Mouse (Mus musculus) neural tube, embryonic 11.5 days (tissue): ENCODE measurements around the gene Prpf8. TPM values are rescaled to one million over a fixed set of nuclear protein-coding genes. Genes with fewer than 3 reads are reported as not detected.

Experiments
- ATAC-seq: fragments of 200-750 bp; cut with Nextera tagmentation; 2 replicates; pipeline ENCODE4 v1.8.0; 2017; ENCODE audit warnings: moderate number of reproducible peaks, mild to moderate bottlenecking, moderate TSS enrichment, moderate library complexity; ENCODE audit not compliant: insufficient read depth, low FRiP score, low TSS enrichment
- DNase-seq: peaks from one replicate; pipeline ENCODE4 v3.0.0-alpha.2; 2015; ENCODE audit warnings: low spot score
- H3K27ac ChIP-seq: fragments of 300-500 bp; sonication (generic); 2 replicates; pipeline ENCODE4 v1.5.1; 2014; ENCODE audit warnings: low read depth, mild to moderate bottlenecking, low read length
- H3K27me3 ChIP-seq: fragments of 300-500 bp; sonication (generic); 2 replicates; pipeline ENCODE4 v1.6.1; 2014; ENCODE audit warnings: mild to moderate bottlenecking, low read length, mixed read lengths; ENCODE audit not compliant: control insufficient read depth, insufficient read depth
- H3K36me3 ChIP-seq: fragments of 300-500 bp; sonication (generic); 2 replicates; pipeline ENCODE4 v1.6.1; 2014; ENCODE audit warnings: mild to moderate bottlenecking, low read length, moderate library complexity, mixed read lengths; ENCODE audit not compliant: control insufficient read depth, insufficient read depth
- H3K4me1 ChIP-seq: fragments of 300-500 bp; sonication (generic); 2 replicates; pipeline ENCODE4 v1.6.1; 2014; ENCODE audit warnings: low read length, mixed read lengths; ENCODE audit not compliant: control insufficient read depth, insufficient read depth
- H3K4me2 ChIP-seq: fragments of 300-500 bp; sonication (generic); 2 replicates; pipeline ENCODE4 v1.6.1; 2014; ENCODE audit warnings: low read depth, mild to moderate bottlenecking, moderate library complexity
- H3K4me3 ChIP-seq: fragments of 300-500 bp; sonication (generic); 2 replicates; pipeline ENCODE4 v1.5.1; 2014; ENCODE audit warnings: low read depth, low read length
- H3K9ac ChIP-seq: fragments of 300-500 bp; sonication (generic); 2 replicates; pipeline ENCODE4 v1.6.1; 2014; ENCODE audit warnings: mild to moderate bottlenecking, low read length
- H3K9me3 ChIP-seq: fragments of 300-500 bp; sonication (generic); 2 replicates; pipeline ENCODE4 v1.6.1; 2016; ENCODE audit warnings: low read length; ENCODE audit not compliant: control insufficient read depth
- WGBS: fragments of 180-500 bp; shearing (Covaris S2); extraction: QIAGEN DNeasy Blood & Tissue Kit; methylation state at CpG from one replicate; pipeline ENCODE4 v1.1.7; 2014; 5-methylcytosine and 5-hydroxymethylcytosine counted together
- polyA plus RNA-seq: library from polyadenylated mRNA; unstranded; fragments of >200 nt; fragmentation: Nextera tagmentation; extraction: Ambion mirVana; gene quantifications from 2 replicates; pipeline ENCODE4 v1.2.1, GENCODE M21; 2014

The Prpf8 gene
- polyA plus RNA-seq, 1 experiment from 2014 or later: 123 TPM

GRCm38 (mm10) chr11:75532340-75533277 lies 46.0 kb downstream of the Prpf8 start:
- H3K27me3 ChIP-seq: no peaks in the 10 kb centered on the region

GRCm38 (mm10) chr11:75533314-75534015 lies 46.8 kb downstream of the Prpf8 start:
- Histone ChIP-seq H3K4me2 (peak overlapping the region; percentile 100), H3K9ac (0 out of 2 replicates have a peak overlapping the region, but pooled peaks have one; percentile 97), H3K27me3 (no peaks in the 10 kb centered on the region), H3K36me3 (no peaks in the 10 kb centered on the region), H3K27ac (no peak overlapping the region), H3K4me3 (0 out of 2 replicates have a peak overlapping the region, but pooled peaks have one; percentile 6), H3K4me1 (peaks cover 13% of the 10 kb centered on the region; the same call in 1 of the 2 replicates), H3K9me3 (no peaks in the 10 kb centered on the region)
- ATAC-seq (no peak), DNase-seq (no peak)
- WGBS: 84% methylated on average over 6 of the region's 6 CpGs

More at GRCm38 (mm10) chr11:75532340-75533277, 46.0 kb downstream of the Prpf8 start:
- peak overlapping the region; percentile 92 for H3K27ac ChIP-seq
- H3K4me1 ChIP-seq: peaks cover 9% of the 10 kb centered on the region; the same call in 1 of the 2 replicates
- H3K9ac ChIP-seq: peak overlapping the region; percentile 97
- DNase-seq: no peak
- WGBS: 15% methylated on average over 38 of the region's 38 CpGs
- no peaks in the 10 kb centered on the region for H3K9me3 ChIP-seq
- no peaks in the 10 kb centered on the region for H3K36me3 ChIP-seq
- peak overlapping the region; percentile 80 for H3K4me3 ChIP-seq
- peak overlapping the region; percentile 100 for H3K4me2 ChIP-seq
- no peak for ATAC-seq

DNA sequence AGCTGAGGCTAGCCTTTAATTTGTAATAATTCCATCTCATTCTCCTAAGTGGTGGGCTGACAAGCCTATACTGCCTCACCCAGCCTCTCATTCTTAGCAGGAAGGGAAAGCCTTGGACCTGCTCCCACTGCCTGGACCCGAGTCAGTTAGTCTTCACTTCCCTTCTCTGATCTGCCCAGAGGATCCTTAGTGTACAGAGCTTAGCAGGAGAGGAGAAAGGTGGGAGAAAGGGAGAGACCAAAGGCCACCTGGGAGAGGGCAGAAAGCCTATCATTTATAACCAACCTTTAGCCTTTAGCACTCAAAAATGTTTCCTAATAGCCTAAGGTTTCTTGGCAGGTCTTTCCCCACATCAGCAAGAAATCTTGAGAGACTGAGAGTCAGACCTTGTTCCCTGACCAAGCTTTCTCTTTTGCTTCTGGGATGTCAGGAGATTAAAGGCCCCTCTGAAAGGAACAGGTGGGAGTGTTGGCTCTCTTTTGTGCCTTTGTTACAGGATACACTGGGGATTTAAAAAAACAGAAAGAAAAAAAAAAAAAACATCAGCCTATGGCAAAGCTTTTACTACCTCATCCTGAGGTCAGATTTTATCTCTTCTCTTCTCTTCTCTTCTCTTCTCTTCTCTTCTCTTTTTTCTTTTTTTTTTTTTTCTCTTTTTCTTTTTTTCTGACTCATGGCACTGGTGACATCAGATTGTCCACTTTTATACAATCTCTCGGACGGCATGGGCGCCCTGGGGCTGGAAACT lies 47.8 kb downstream of the Prpf8 start:
- 71% methylated on average over 4 of the region's 4 CpGs for WGBS
- ATAC-seq (no peak), DNase-seq (no peak)
- Histone ChIP-seq H3K4me2 (no peak overlapping the region), H3K9ac (no peak overlapping the region), H3K9me3 (no peaks in the 10 kb centered on the region), H3K36me3 (no peaks in the 10 kb centered on the region), H3K27me3 (no peaks in the 10 kb centered on the region), H3K4me3 (no peak overlapping the region), H3K4me1 (peaks cover 13% of the 10 kb centered on the region; the same call in 1 of the 2 replicates), H3K27ac (no peak overlapping the region)

- ATAC-seq: no peak
- no peak overlapping the region for H3K27ac ChIP-seq
- H3K27me3 ChIP-seq: no peaks in the 10 kb centered on the region
- H3K9me3 ChIP-seq: no peaks in the 10 kb centered on the region
- DNase-seq: no peak
- H3K4me2 ChIP-seq: no peak overlapping the region
- no peak overlapping the region for H3K4me3 ChIP-seq
- 52% methylated on average over 13 of the region's 13 CpGs for WGBS
- peaks cover 13% of the 10 kb centered on the region; the same call in 1 of the 2 replicates for H3K4me1 ChIP-seq
- no peak overlapping the region; the same call in 1 of the 2 replicates for H3K9ac ChIP-seq
- H3K36me3 ChIP-seq: no peaks in the 10 kb centered on the region
These were observed 48.6 kb downstream of the Prpf8 start for GRCm38 (mm10) chr11:75535106-75535795.

GRCm38 (mm10) chr11:75536255-75537024 lies 49.8 kb downstream of the Prpf8 start:
- Histone ChIP-seq H3K4me1 (peaks cover 13% of the 10 kb centered on the region; the same call in 1 of the 2 replicates), H3K9ac (no peak overlapping the region)
- DNase-seq: no peak

DNA sequence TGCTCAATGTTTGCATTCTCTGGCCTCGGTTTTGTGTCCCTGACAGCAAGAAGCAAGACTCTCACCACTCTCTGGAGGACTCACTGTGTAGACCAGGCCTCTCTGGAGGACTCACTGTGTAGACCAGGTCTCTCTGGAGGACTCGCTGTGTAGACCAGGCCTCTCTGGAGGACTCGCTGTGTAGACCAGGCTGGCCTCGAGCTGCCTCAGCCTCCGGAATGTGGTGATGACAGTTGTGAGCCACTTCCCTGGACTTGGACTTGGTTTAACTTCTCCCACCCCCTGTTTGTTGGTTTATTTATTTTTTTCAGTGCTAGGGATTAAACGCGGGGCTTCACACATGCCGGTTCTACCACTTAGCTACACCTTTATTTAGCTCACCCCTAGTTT lies 50.4 kb downstream of the Prpf8 start:
- Histone ChIP-seq H3K27ac (no peak overlapping the region), H3K9me3 (no peaks in the 10 kb centered on the region), H3K36me3 (no peaks in the 10 kb centered on the region), H3K9ac (no peak overlapping the region), H3K4me3 (no peak overlapping the region), H3K4me1 (peaks cover 13% of the 10 kb centered on the region; the same call in 1 of the 2 replicates), H3K4me2 (no peak overlapping the region), H3K27me3 (no peaks in the 10 kb centered on the region)
- ATAC-seq (no peak), DNase-seq (no peak)
- 91% methylated on average over 8 of the region's 8 CpGs for WGBS

More at GRCm38 (mm10) chr11:75536255-75537024, 49.8 kb downstream of the Prpf8 start:
- no peak for ATAC-seq
- H3K27me3 ChIP-seq: no peaks in the 10 kb centered on the region
- no peak overlapping the region for H3K4me3 ChIP-seq
- H3K36me3 ChIP-seq: no peaks in the 10 kb centered on the region
- no peak overlapping the region for H3K4me2 ChIP-seq
- H3K27ac ChIP-seq: no peak overlapping the region
- 90% methylated on average over 12 of the region's 12 CpGs for WGBS
- H3K9me3 ChIP-seq: no peaks in the 10 kb centered on the region

- WGBS: 51% methylated on average over 11 of the region's 11 CpGs
- no peak overlapping the region for H3K4me2 ChIP-seq
- H3K36me3 ChIP-seq: no peaks in the 10 kb centered on the region
- H3K4me1 ChIP-seq: peaks cover 13% of the 10 kb centered on the region; the same call in 1 of the 2 replicates
- peak overlapping the region; percentile 53 for H3K27ac ChIP-seq
- no peak for DNase-seq
- H3K9ac ChIP-seq: peak overlapping the region; percentile 23; the same call in 1 of the 2 replicates
- ATAC-seq: no peak
- H3K27me3 ChIP-seq: no peaks in the 10 kb centered on the region
- H3K9me3 ChIP-seq: no peaks in the 10 kb centered on the region
- H3K4me3 ChIP-seq: no peak overlapping the region
These were observed 51.0 kb downstream of the Prpf8 start for GRCm38 (mm10) chr11:75537491-75538183.
